Mouse (Mus musculus) E14TG2a.4 (cell line): ENCODE results near the gene Mlana.

ENCODE experiments used
- H3K27me3 ChIP-seq: 2 replicates; pipeline ENCODE4 v1.6.1; 2014; ENCODE audit warnings: low read length, control low read depth; ENCODE audit not compliant: insufficient read depth
- H3K36me3 ChIP-seq: 2 replicates; pipeline ENCODE4 v1.6.1; 2014; ENCODE audit warnings: low read length, control low read depth; ENCODE audit not compliant: insufficient read depth
- H3K4me1 ChIP-seq: replicated peaks from 2 replicates; pipeline ENCODE4 v1.6.1; 2014; ENCODE audit warnings: low read depth, low read length, control low read depth
- H3K4me3 ChIP-seq: replicated peaks from 2 replicates; pipeline ENCODE4 v1.5.1; 2014; ENCODE audit warnings: mild to moderate bottlenecking, low read length
- H3K9me3 ChIP-seq: 2 replicates; pipeline ENCODE4 v1.6.1; 2014; ENCODE audit warnings: low read length, control low read depth
- CTCF ChIP-seq: conservative IDR thresholded peaks from 2 replicates; pipeline ENCODE4 v1.5.1; 2014; ENCODE audit warnings: low read length
- NANOG ChIP-seq: IDR thresholded peaks from 2 replicates; pipeline ENCODE4 v1.6.1; 2014; ENCODE audit warnings: borderline replicate concordance, low read length, mixed read lengths
- POU5F1 ChIP-seq: IDR thresholded peaks from 2 replicates; pipeline ENCODE4 v1.6.1; 2014; ENCODE audit warnings: low read length, borderline replicate concordance

Mlana gene

DNA sequence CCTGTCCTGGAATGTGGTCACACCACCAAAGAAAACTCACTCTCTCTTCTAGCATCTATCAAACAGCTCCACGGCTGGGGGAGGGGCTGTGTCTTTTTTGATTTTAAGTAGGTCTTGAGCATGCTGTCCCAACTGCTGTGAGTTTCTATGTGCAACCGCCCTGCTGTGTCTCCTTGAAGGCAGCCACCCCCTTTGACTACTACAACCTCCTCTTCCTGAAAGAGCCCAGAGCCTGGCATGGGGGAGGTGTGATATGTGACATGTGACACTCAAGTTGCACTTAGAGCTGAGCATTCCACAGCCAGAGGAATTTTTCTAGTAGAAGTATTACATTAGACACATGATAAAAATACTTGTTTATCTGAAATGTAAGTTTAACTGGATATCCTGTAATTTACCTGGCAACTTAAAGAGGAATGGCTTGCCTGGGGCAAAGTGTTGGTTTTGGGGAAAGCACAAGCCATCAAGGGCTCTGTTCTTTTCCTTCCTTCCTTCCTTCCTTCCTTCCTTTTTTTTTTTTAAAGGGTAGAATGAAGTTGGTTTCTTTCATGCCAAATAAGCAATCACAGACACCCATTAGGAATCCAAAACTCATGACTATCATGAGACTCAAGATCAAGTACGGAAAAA is at the start of gene Mlana:
Mlana (plus strand) TSS at position 580 of the 630 bp plus-strand sequence.
- no peak for TF ChIP-seq NANOG
- TF ChIP-seq CTCF, result no peak
- no peak for TF ChIP-seq POU5F1
- H3K9me3 ChIP-seq, result peaks cover 10% of the 10 kb centered on the region
- peaks cover under 1% of the 10 kb centered on the region; the same call in 1 of the 2 replicates for H3K27me3 ChIP-seq
- H3K4me3 ChIP-seq, result no peak within 1 kb of the TSS
- no peaks in the 10 kb centered on the region for H3K36me3 ChIP-seq
- H3K4me1 ChIP-seq, result peaks cover 32% of the 10 kb centered on the region

DNA sequence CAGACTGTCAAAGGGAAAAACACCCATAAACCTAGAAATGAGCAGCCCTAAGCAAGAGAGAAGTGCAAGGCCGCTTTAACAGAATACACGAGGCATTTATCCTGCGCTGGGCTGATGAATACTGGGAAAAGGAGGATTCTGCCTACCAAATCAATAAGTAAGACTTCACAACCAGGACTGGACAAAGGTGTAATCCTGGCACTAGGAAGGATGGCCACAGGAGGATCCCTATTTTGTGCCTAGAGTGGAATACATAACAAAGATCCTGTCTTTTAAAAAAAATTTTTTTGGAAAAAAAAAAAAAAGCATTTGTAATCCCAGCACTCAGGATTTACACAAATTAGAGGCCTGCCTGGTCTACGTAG is 49.1 kb upstream of the Mlana start:
- Histone ChIP-seq H3K9me3 (no peaks in the 10 kb centered on the region), H3K27me3 (no peaks in the 10 kb centered on the region), H3K4me1 (peaks cover 41% of the 10 kb centered on the region), H3K4me3 (peak overlapping the region; percentile 95), H3K36me3 (peaks cover 27% of the 10 kb centered on the region)
- TF ChIP-seq CTCF, result no peak

DNA sequence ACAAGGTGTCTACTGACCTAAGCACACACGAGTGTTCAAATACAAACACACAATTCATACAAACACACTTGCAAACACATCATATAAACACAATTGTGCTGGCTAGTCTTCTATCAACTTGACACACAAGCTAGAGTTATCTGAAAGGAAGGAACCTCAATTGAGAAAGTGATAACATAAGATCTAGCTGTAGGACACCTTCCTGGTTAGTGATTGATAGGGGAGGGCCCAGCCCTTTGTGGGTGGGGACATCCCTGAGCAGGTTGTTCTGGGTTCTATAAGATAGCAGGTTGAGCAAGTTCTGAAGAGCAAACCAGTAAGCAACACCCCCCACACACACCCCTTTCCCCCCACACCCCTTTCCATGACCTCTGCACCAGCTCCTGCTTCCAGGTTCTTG is 47.9 kb upstream of the Mlana start:
- TF ChIP-seq CTCF, result no peak
- no peak for TF ChIP-seq POU5F1
- TF ChIP-seq NANOG, result no peak
- H3K27me3 ChIP-seq, result no peaks in the 10 kb centered on the region
- H3K4me1 ChIP-seq, result peaks cover 42% of the 10 kb centered on the region

DNA sequence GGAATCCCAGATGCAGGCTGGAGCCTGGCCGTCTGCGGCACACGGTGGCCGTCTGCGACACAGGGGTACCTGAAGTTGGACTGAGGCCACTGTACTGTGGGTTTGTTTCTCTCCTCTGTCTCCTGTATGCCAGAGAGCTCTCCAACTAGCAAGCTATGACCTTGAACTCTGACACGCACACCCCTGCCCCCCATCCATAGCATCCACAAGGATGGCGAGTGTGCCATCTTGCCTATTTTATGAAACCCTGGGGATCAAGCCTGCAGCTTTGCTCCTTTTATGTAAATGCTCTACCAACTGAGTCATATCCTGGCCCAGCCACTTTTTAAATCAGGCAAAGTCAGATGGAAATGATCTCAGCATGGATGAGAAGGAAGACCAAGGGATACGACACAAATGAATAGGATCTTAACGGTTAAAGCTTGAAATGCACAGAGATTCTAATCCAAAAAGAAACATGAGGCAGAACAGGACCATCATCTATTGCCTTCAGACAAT is 43.8 kb upstream of the Mlana start:
- H3K27me3 ChIP-seq, result no peaks in the 10 kb centered on the region
- peaks cover 60% of the 10 kb centered on the region for H3K4me1 ChIP-seq
- H3K4me3 ChIP-seq, result peak overlapping the region; percentile 30
- H3K9me3 ChIP-seq, result no peaks in the 10 kb centered on the region
- H3K36me3 ChIP-seq, result no peaks in the 10 kb centered on the region
- TF ChIP-seq POU5F1, result no peak
- no peak for TF ChIP-seq CTCF
- TF ChIP-seq NANOG, result no peak

More for the DNA sequence above, 47.9 kb upstream of the Mlana start:
- Histone ChIP-seq H3K4me3 (no peak overlapping the region), H3K36me3 (peaks cover 18% of the 10 kb centered on the region), H3K9me3 (no peaks in the 10 kb centered on the region)

DNA sequence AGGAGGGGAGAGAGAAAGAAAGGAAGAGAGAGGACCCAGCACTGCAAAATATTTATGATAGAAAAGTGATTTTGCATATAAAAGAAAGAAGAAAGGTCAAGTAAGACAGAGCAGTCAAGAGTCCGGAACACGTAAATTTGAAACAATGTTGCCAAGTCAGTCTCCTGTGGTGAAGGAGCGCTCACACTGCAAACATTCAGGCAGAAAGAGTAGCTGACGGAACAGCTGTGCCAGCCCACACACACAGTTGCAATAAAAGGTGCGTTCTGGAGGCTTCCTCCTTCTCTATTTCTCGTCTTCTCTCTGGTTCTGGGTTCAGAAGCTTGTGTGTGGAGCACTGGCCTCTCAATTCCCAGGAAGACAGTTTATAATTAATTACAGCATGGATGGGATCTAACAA is 42.5 kb upstream of the Mlana start:
- Histone ChIP-seq H3K4me3 (no peak overlapping the region), H3K36me3 (no peaks in the 10 kb centered on the region), H3K4me1 (peaks cover 69% of the 10 kb centered on the region), H3K27me3 (no peaks in the 10 kb centered on the region), H3K9me3 (no peaks in the 10 kb centered on the region)
- TF ChIP-seq POU5F1 (no peak), CTCF (no peak), NANOG (peak; percentile 74; the same call in 1 of the 2 replicates)

DNA sequence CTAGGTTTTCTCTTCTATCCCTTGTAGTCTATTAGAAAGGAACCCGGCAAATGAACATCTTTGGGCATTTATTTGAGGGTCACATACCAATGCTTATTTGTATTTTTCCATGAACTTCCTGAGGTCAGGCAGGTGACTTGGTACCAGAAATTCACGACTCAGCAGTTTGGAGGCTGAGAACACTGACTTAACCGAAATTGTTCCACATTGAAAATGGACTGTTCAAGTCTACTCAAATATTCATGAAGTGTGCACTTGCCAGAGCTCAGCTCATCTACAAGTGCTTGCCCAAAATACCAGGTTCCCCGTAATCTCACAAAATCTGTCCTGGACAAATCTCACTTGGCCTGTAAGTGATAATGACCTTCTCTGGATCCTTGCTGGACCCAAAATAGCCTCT is 41.6 kb upstream of the Mlana start:
- peak overlapping the region; percentile 42 for H3K4me3 ChIP-seq
- H3K4me1 ChIP-seq, result peaks cover 71% of the 10 kb centered on the region
- H3K9me3 ChIP-seq, result no peaks in the 10 kb centered on the region
- TF ChIP-seq POU5F1, result no peak
- no peaks in the 10 kb centered on the region for H3K36me3 ChIP-seq
- H3K27me3 ChIP-seq, result no peaks in the 10 kb centered on the region

DNA sequence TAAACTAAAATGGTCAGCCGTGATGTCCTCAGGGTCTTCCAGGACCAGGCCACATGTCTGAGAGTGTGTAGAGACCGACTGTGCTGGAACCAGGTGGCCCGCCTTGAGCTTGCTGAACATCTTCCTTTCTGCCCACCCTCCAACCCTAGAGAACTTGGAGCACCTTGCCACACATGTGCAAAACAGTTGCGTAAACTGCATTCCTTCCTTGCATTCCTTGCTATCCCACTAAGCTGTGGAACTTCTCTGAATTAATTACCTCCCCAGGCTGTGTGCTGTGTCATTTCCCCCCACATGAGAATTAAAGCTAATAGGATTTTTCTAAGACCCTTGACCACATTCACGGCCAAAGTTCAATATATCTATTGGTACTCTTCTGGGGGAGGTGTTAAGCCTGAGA is 41.0 kb upstream of the Mlana start:
- Histone ChIP-seq H3K4me1 (peaks cover 74% of the 10 kb centered on the region), H3K9me3 (no peaks in the 10 kb centered on the region), H3K27me3 (no peaks in the 10 kb centered on the region), H3K4me3 (peak overlapping the region; percentile 42), H3K36me3 (no peaks in the 10 kb centered on the region)
- TF ChIP-seq NANOG, result no peak
- no peak for TF ChIP-seq CTCF
- no peak for TF ChIP-seq POU5F1

DNA sequence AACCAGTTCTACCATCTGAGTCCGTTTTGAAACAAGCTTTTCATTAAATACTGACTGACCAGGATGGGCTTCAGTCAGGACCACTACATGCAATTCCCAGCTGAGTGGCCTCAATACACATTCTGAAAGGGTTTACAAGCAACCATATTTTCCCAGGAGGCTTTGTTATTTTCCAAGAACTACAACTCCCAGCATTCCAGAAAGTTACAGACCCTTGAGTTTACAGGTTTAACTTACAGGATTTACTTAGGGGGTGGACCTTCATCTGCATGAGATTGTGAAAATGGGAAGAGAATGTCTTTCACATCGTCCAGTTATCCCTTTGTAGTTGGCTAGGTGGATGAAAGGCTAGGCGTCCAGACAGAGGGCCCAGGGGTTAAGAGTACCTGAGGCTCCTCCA is 40.6 kb upstream of the Mlana start:
- no peak overlapping the region for H3K4me3 ChIP-seq
- no peaks in the 10 kb centered on the region for H3K27me3 ChIP-seq
- no peaks in the 10 kb centered on the region for H3K9me3 ChIP-seq
- no peak for TF ChIP-seq CTCF
- TF ChIP-seq POU5F1, result no peak
- no peak for TF ChIP-seq NANOG
- H3K36me3 ChIP-seq, result no peaks in the 10 kb centered on the region
- H3K4me1 ChIP-seq, result peaks cover 72% of the 10 kb centered on the region

DNA sequence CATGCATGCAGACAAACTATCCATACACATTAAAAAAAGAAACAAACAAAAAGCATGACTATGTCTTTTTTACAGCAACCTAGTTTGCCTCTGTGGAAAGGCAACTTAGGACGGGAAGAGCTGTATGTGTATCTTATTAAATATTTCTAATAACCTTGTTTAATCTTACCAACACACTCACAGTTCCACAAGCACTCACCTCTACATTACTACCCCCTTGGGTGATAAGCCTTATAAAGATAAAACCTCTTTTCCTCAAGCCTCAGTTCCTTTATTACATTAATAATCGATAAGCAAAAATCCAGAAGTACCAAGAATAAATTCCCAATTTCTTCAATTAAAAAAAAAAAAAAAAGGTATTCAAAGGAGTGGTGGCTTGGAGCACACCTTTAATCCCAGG is 40.1 kb upstream of the Mlana start:
- Histone ChIP-seq H3K4me3 (no peak overlapping the region), H3K4me1 (peaks cover 70% of the 10 kb centered on the region), H3K27me3 (no peaks in the 10 kb centered on the region), H3K9me3 (no peaks in the 10 kb centered on the region), H3K36me3 (no peaks in the 10 kb centered on the region)
- TF ChIP-seq NANOG (no peak), CTCF (no peak), POU5F1 (no peak)
